ENCODE assay signal across 10 mouse cellular contexts in genomic region chr11:68622751-68623150, GRCm38 (mm10). TPM values are rescaled to one million over a fixed set of nuclear protein-coding genes. Genes with fewer than 3 reads are reported as not detected.
DNase-seq lines count a peak whose midpoint lies in the region; ATAC-seq and TF ChIP-seq lines count a peak whose summit lies in the region.
"Had no signal": no experiment of that assay in that cellular context is flagged by ENCODE, and none has a peak within 500 bp of the region (broad histone marks: within the 10 kb centered on the region; RNA-seq: fewer than 3 reads in every experiment).

No protein-coding gene starts in this region.

- H3K9ac ChIP-seq in kidney, embryonic 15.5 days: no peak overlapping the region
- H3K9ac ChIP-seq in forebrain, embryonic 14.5 days (ENCODE audit: low read length): no peak overlapping the region
- H3K9ac ChIP-seq in hindbrain, postnatal 0 days (replicated peaks; ENCODE audit: low read length): no peak overlapping the region
- no peak overlapping the region for H3K9ac ChIP-seq in midbrain, embryonic 16.5 days (ENCODE audit: low read depth, low read length)

- no peak for TF ChIP-seq CTCF in hindbrain, postnatal 0 days (IDR thresholded peaks at IDR 0.05; ENCODE audit: low read depth)

- peaks cover 29% of the 10 kb centered on the region for H3K4me1 ChIP-seq in kidney, embryonic 15.5 days
- 0 out of 2 replicates have a peak, but pooled peaks cover 7% of the 10 kb centered on the region for H3K4me1 ChIP-seq in forebrain, embryonic 14.5 days (ENCODE audit: control insufficient read depth, insufficient read depth, low read length)
- H3K4me1 ChIP-seq in hindbrain, postnatal 0 days (ENCODE audit: insufficient read depth, low read length): peaks cover 5% of the 10 kb centered on the region; the same call in 1 of the 2 replicates
- H3K4me1 ChIP-seq in midbrain, embryonic 16.5 days (ENCODE audit: control insufficient read depth, insufficient read depth, low read length): peaks cover 8% of the 10 kb centered on the region

- ATAC-seq in kidney, embryonic 15.5 days (replicated peaks; ENCODE audit: low FRiP score): 0 out of 2 replicates have a peak, but pooled peaks have one; percentile 14
- ATAC-seq in forebrain, embryonic 14.5 days: no peak
- no peak for ATAC-seq in hindbrain, postnatal 0 days
- ATAC-seq in midbrain, embryonic 16.5 days: no peak
- no peak for ATAC-seq in activated CD4-positive, CD25-positive, alpha-beta regulatory T cell, adult 4 months

- peak overlapping the region; percentile 63 for H3K4me2 ChIP-seq in kidney, embryonic 15.5 days
- H3K4me2 ChIP-seq in forebrain, embryonic 14.5 days (ENCODE audit: low read length): peak overlapping the region; percentile 46; the same call in 1 of the 2 replicates
- H3K4me2 ChIP-seq in hindbrain, postnatal 0 days (ENCODE audit: low read depth, low read length): peak overlapping the region; percentile 50
- peak overlapping the region; percentile 61 for H3K4me2 ChIP-seq in midbrain, embryonic 16.5 days (ENCODE audit: low read length)

- no peak overlapping the region for H3K4me3 ChIP-seq in kidney, embryonic 15.5 days (replicated peaks)
- H3K4me3 ChIP-seq in forebrain, embryonic 14.5 days (ENCODE audit: low read depth, low read length): no peak overlapping the region
- H3K4me3 ChIP-seq in hindbrain, postnatal 0 days (ENCODE audit: low read length): no peak overlapping the region
- no peak overlapping the region for H3K4me3 ChIP-seq in midbrain, embryonic 16.5 days (ENCODE audit: low read depth, low read length)

- H3K9me3 ChIP-seq in kidney, embryonic 15.5 days (replicated peaks): no peaks in the 10 kb centered on the region
- H3K9me3 ChIP-seq in forebrain, embryonic 14.5 days (replicated peaks; ENCODE audit: control insufficient read depth, low read length): no peaks in the 10 kb centered on the region
- no peaks in the 10 kb centered on the region for H3K9me3 ChIP-seq in hindbrain, postnatal 0 days (ENCODE audit: low read length)
- no peaks in the 10 kb centered on the region for H3K9me3 ChIP-seq in midbrain, embryonic 16.5 days (replicated peaks; ENCODE audit: control insufficient read depth, low read length, poor library complexity, severe bottlenecking)

- peak overlapping the region; percentile 93 for H3K27ac ChIP-seq in kidney, embryonic 15.5 days
- H3K27ac ChIP-seq in forebrain, embryonic 14.5 days (ENCODE audit: low read depth, low read length): no peak overlapping the region
- H3K27ac ChIP-seq in hindbrain, postnatal 0 days: no peak overlapping the region; the same call in 1 of the 2 replicates
- no peak overlapping the region for H3K27ac ChIP-seq in midbrain, embryonic 16.5 days (ENCODE audit: low read length)

- no peaks in the 10 kb centered on the region for H3K36me3 ChIP-seq in kidney, embryonic 15.5 days
- no peaks in the 10 kb centered on the region for H3K36me3 ChIP-seq in forebrain, embryonic 14.5 days (ENCODE audit: control insufficient read depth, insufficient read depth, low read length)
- no peaks in the 10 kb centered on the region for H3K36me3 ChIP-seq in hindbrain, postnatal 0 days (ENCODE audit: insufficient read depth, low read length)
- H3K36me3 ChIP-seq in midbrain, embryonic 16.5 days (ENCODE audit: control insufficient read depth, insufficient read depth, low read length): no peaks in the 10 kb centered on the region

- DNase-seq in kidney, adult 8-10 months: no peak
- no peak for DNase-seq in forebrain, embryonic 14.5 days (ENCODE audit: low spot score)
- no peak for DNase-seq in hindbrain, postnatal 0 days (ENCODE audit: low spot score)
- no peak for DNase-seq in layer of hippocampus, postnatal 25 days (ENCODE audit: extremely low spot score in 1 of 2, low spot score in 1 of 2)
- DNase-seq in embryo, embryonic 10 days (ENCODE audit: low spot score): no peak

- no peaks in the 10 kb centered on the region for H3K27me3 ChIP-seq in kidney, embryonic 15.5 days
- H3K27me3 ChIP-seq in forebrain, embryonic 14.5 days (replicated peaks; ENCODE audit: control insufficient read depth, insufficient read depth, low read length): no peaks in the 10 kb centered on the region
- H3K27me3 ChIP-seq in hindbrain, postnatal 0 days (ENCODE audit: insufficient read depth, low read length): no peaks in the 10 kb centered on the region
- no peaks in the 10 kb centered on the region for H3K27me3 ChIP-seq in midbrain, embryonic 16.5 days (ENCODE audit: control insufficient read depth, insufficient read depth, low read depth, low read length)

- WGBS in kidney, embryonic 15.5 days: 46% methylated on average over 9 of the region's 9 CpGs
- 82% methylated on average over 9 of the region's 9 CpGs for WGBS in forebrain, embryonic 14.5 days
- 65% methylated on average over 9 of the region's 9 CpGs for WGBS in hindbrain, postnatal 0 days
- 82% methylated on average over 9 of the region's 9 CpGs for WGBS in midbrain, embryonic 16.5 days

RNA-seq across cellular contexts. Expression of gene Ccdc42, which starts 35.9 kb away (rescaled TPM):
- polyA plus RNA-seq in kidney, embryonic 15.5 days (2015; fragmentation: Nextera tagmentation; extraction: Ambion mirVana): 3.2 and 3.8 TPM in 2 replicates
- polyA plus RNA-seq in forebrain, embryonic 14.5 days (2014; fragmentation: Nextera tagmentation; extraction: Ambion mirVana): 0.31 and 0.39 TPM in 2 replicates
- total RNA-seq in hindbrain, postnatal 0 days (2014; rRNA removed): 0.25 TPM in 1 of 2 replicates, not detected in the other
- 0.28 and 0.44 TPM in 2 replicates for polyA plus RNA-seq in hindbrain, postnatal 0 days (2015; fragmentation: Nextera tagmentation; extraction: Ambion mirVana)
- polyA plus RNA-seq in midbrain, embryonic 16.5 days (2015; fragmentation: Nextera tagmentation; extraction: Ambion mirVana): 0.18 and 0.65 TPM in 2 replicates
- not detected for polyA plus RNA-seq in activated CD4-positive, CD25-positive, alpha-beta regulatory T cell, adult 4 months (2017; shearing (Covaris generic))
- total RNA-seq in layer of hippocampus, postnatal 25 days (2021): 1 to 10 TPM; 2.0 to 2.4 TPM
- total RNA-seq: MEL had no signal
- polyA plus RNA-seq: neural tube, embryonic 14.5 days had no signal
